Mouse (Mus musculus) left cerebral cortex, adult 11 months (tissue): Measurements from ENCODE around the gene Gas1.

Experiments
- DNase-seq: peaks from one replicate; pipeline ENCODE4 v3.0.0; 2022; ENCODE audit warnings: low spot score

The Gas1 gene

GRCm38 (mm10) chr13:60177106-60177796 lies at the start of gene Gas1:
Gene Gas1 (minus strand): TSS chr13:60177365.
- DNase-seq: peak; percentile 43

- DNase-seq: no peak
Measured at GRCm38 (mm10) chr13:60226251-60226836, 49.2 kb upstream of the Gas1 start.

- no peak for DNase-seq
Measured at GRCm38 (mm10) chr13:60225736-60226135, 48.6 kb upstream of the Gas1 start.

GRCm38 (mm10) chr13:60225276-60225675 lies 48.1 kb upstream of the Gas1 start:
- no peak for DNase-seq

- DNase-seq: no peak
Measured at GRCm38 (mm10) chr13:60223797-60224196, 46.6 kb upstream of the Gas1 start.

GRCm38 (mm10) chr13:60222336-60222735 lies 45.2 kb upstream of the Gas1 start:
- DNase-seq: no peak

- no peak for DNase-seq
Measured at GRCm38 (mm10) chr13:60213896-60214295, 36.7 kb upstream of the Gas1 start.

GRCm38 (mm10) chr13:60207135-60207601 lies 30.0 kb upstream of the Gas1 start:
- no peak for DNase-seq

GRCm38 (mm10) chr13:60204746-60205145 lies 27.6 kb upstream of the Gas1 start:
- DNase-seq: no peak

GRCm38 (mm10) chr13:60193273-60193672 lies 16.1 kb upstream of the Gas1 start:
- DNase-seq: no peak

GRCm38 (mm10) chr13:60189923-60190322 lies 12.8 kb upstream of the Gas1 start:
- no peak for DNase-seq

- no peak for DNase-seq
Measured at GRCm38 (mm10) chr13:60188952-60189351, 11.8 kb upstream of the Gas1 start.

GRCm38 (mm10) chr13:60187276-60187675 lies 10.1 kb upstream of the Gas1 start:
- no peak for DNase-seq

- no peak for DNase-seq
Measured at GRCm38 (mm10) chr13:60182346-60182745, 5.2 kb upstream of the Gas1 start.

GRCm38 (mm10) chr13:60179641-60180040 lies 2.5 kb upstream of the Gas1 start:
- no peak for DNase-seq

GRCm38 (mm10) chr13:60178416-60178815 lies 1.3 kb upstream of the Gas1 start:
- peak; percentile 88 for DNase-seq

- DNase-seq: no peak
Measured at GRCm38 (mm10) chr13:60177797-60178110, 589 bp upstream of the Gas1 start.

GRCm38 (mm10) chr13:60176776-60177105 lies 424 bp downstream of the Gas1 start:
- no peak for DNase-seq

- no peak for DNase-seq
Measured at GRCm38 (mm10) chr13:60176136-60176775, 909 bp downstream of the Gas1 start.

- DNase-seq: no peak
Measured at GRCm38 (mm10) chr13:60175490-60176135, 1.6 kb downstream of the Gas1 start.

GRCm38 (mm10) chr13:60174953-60175352 lies 2.2 kb downstream of the Gas1 start:
- DNase-seq: no peak

GRCm38 (mm10) chr13:60173591-60174524 lies 3.3 kb downstream of the Gas1 start:
- no peak for DNase-seq
